Mouse (Mus musculus): ENCODE results near the gene Frem1. TPM values are rescaled to one million over a fixed set of nuclear protein-coding genes. Genes with fewer than 3 reads are reported as not detected.

The Frem1 gene
- polyA plus RNA-seq (2014; fragmentation: Nextera tagmentation; extraction: Ambion mirVana) = 5.0 and 5.5 TPM in 2 replicates

DNA sequence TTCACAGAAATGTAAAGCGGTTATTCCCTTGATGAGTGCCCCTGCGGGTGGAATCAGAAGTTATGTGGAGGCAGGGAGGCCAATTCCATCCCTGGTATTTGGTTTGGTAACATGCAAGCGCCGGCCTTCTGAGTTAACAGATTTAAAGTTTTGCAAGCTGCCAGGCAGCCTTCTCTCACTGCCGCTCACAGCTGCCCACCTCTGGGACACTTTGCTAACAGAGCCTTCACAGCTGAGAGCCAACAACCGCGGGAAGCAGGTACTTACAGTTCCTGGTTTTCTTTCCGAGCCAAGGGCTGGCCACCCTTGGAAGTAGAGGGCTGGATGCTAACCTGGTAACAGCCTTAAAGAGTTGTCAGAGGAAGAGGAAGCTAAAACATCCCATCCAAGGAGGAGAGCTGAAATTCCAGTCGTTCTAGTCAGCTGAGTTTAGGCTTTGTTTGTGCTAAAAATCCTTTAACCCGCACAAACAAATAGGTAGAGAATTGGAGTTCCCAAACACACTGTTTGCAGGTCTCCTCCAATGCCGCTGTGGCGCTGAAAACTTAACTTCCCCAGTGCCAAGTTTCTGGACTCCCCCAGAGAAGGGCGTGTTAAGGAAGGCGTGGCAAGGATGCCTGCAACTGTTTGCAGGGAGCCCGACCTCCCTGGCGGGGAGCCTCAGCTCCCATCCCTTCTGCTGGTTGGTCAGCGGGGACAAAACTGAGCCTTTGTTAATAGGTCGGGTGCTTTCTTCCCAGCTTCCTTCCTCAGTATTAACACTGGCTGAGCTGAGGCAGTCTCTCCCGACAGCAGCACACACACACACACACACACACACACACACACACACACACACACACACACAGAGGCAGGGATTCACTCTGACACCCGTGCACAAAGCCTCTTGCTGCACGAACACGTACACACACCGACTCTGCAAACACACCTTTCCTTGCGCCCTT is at the start of gene Frem1:
Frem1 (minus strand) TSS at position 706 of the 944 bp plus-strand sequence.
- peak; percentile 68 for DNase-seq (ENCODE audit: low spot score)
- Histone ChIP-seq H3K4me3 (ENCODE audit: low read depth, low read length) (peak within 1 kb of the TSS; percentile 27), H3K27me3 (ENCODE audit: control insufficient read depth, insufficient read depth, low read length) (no peaks in the 10 kb centered on the region), H3K9me3 (ENCODE audit: control insufficient read depth, low read length) (no peaks in the 10 kb centered on the region), H3K27ac (ENCODE audit: low read depth, low read length) (no peak within 1 kb of the TSS), H3K4me2 (ENCODE audit: low read depth, low read length, severe bottlenecking) (peak within 1 kb of the TSS; percentile 55), H3K36me3 (ENCODE audit: control insufficient read depth, insufficient read depth, low read length) (no peaks in the 10 kb centered on the region), H3K9ac (ENCODE audit: low read length) (peak within 1 kb of the TSS; percentile 43), H3K4me1 (replicated peaks; ENCODE audit: control insufficient read depth, insufficient read depth, low read length) (peaks cover 4% of the 10 kb centered on the region; the same call in 1 of the 2 replicates)
- peak; percentile 83 for ATAC-seq (replicated peaks; ENCODE audit: low FRiP score)
- 2% methylated on average over 23 of the region's 24 CpGs for WGBS

DNA sequence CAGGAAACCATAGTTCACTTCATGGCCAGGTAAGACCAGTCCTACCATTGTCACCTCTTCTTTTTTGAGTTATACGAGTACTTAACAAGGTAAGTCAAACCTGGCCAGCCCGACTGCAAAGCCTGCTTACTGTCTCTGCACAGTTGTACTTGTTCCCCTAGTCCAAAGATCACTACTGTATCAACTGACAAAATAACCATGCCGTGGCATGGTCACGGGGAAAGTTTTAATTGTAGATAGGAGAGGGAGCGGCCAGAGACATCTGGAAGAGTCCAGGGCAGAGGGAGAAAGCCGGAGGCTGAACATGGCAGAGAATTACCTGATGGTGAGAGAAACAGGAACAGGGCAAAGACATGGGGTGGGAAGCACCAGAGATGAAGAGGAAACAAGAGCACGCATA is 46.9 kb upstream of the Frem1 start:
- H3K4me3 ChIP-seq (ENCODE audit: low read depth, low read length) = no peak overlapping the region
- H3K9me3 ChIP-seq (ENCODE audit: control insufficient read depth, low read length) = no peaks in the 10 kb centered on the region
- no peaks in the 10 kb centered on the region for H3K4me1 ChIP-seq (replicated peaks; ENCODE audit: control insufficient read depth, insufficient read depth, low read length)
- DNase-seq (ENCODE audit: low spot score) = no peak
- no peak overlapping the region for H3K9ac ChIP-seq (ENCODE audit: low read length)
- no peaks in the 10 kb centered on the region for H3K36me3 ChIP-seq (ENCODE audit: control insufficient read depth, insufficient read depth, low read length)
- H3K27me3 ChIP-seq (ENCODE audit: control insufficient read depth, insufficient read depth, low read length) = no peaks in the 10 kb centered on the region
- 92% methylated on average over 7 of the region's 7 CpGs for WGBS
- H3K4me2 ChIP-seq (ENCODE audit: low read depth, low read length, severe bottlenecking) = no peak overlapping the region
- no peak for ATAC-seq (replicated peaks; ENCODE audit: low FRiP score)
- no peak overlapping the region for H3K27ac ChIP-seq (ENCODE audit: low read depth, low read length)

DNA sequence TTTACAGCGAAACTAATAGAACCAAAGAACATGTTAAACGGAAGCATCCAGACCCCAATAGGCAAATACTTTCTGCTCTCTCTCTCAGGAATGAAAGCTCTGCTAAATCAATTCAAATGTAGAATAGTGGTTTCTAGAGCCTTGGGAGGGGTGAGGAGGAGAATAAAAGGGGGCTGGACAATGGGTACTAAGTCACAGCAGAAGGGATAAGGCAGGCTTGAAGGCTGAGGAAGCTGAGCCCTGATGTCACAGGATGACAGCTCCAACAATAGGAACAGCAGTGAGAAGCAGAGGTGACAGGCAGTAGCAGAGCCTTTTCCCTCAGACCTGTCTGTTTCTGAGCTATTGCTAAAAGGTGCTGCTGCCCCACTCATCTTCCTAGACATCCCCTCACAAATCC is 41.8 kb upstream of the Frem1 start:
- Histone ChIP-seq H3K4me2 (ENCODE audit: low read depth, low read length, severe bottlenecking) (no peak overlapping the region), H3K9me3 (ENCODE audit: control insufficient read depth, low read length) (no peaks in the 10 kb centered on the region), H3K4me1 (replicated peaks; ENCODE audit: control insufficient read depth, insufficient read depth, low read length) (no peaks in the 10 kb centered on the region), H3K27ac (ENCODE audit: low read depth, low read length) (no peak overlapping the region), H3K27me3 (ENCODE audit: control insufficient read depth, insufficient read depth, low read length) (no peaks in the 10 kb centered on the region), H3K36me3 (ENCODE audit: control insufficient read depth, insufficient read depth, low read length) (no peaks in the 10 kb centered on the region), H3K9ac (ENCODE audit: low read length) (no peak overlapping the region), H3K4me3 (ENCODE audit: low read depth, low read length) (no peak overlapping the region)
- DNase-seq (ENCODE audit: low spot score) (no peak), ATAC-seq (replicated peaks; ENCODE audit: low FRiP score) (no peak)
- 43% methylated on average over 2 of the region's 2 CpGs for WGBS

DNA sequence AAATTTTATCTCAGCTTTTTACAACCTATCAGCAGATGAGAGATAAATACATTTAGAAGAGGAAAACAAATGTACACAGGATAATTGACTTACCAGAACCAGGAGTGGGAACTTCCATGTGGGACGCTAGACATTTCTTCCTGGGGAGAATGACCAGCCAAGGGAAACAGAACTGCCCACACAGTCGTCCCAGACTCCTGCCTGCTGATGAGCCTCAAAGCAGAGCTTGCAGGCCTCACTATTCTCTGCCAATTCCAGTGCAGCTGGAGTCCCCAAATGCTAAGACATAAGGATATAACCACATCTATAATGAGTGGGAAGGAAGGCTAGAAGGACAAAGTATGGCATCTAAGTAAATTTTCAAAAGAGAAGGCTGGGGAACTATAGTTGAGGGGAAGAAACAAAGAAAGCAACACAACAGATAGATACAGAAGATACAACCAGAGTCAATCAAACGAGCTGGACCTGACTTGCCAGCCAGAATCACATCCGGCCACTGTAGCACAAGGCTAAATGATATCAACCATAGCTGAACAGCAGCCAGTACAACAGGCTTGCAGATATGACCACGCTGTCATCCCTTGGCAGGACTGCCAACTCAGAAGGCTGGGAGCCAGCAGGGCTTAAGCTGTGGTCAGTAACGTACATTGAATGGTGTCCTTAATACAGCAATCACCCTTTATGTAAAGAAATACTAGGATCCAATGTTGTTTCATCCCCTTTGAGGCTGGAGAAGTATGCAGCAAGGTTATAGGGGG is 38.7 kb upstream of the Frem1 start:
- Histone ChIP-seq H3K27me3 (ENCODE audit: control insufficient read depth, insufficient read depth, low read length) (no peaks in the 10 kb centered on the region), H3K36me3 (ENCODE audit: control insufficient read depth, insufficient read depth, low read length) (no peaks in the 10 kb centered on the region), H3K9me3 (ENCODE audit: control insufficient read depth, low read length) (no peaks in the 10 kb centered on the region), H3K27ac (ENCODE audit: low read depth, low read length) (no peak overlapping the region), H3K9ac (ENCODE audit: low read length) (no peak overlapping the region), H3K4me3 (ENCODE audit: low read depth, low read length) (no peak overlapping the region), H3K4me1 (replicated peaks; ENCODE audit: control insufficient read depth, insufficient read depth, low read length) (no peaks in the 10 kb centered on the region), H3K4me2 (ENCODE audit: low read depth, low read length, severe bottlenecking) (no peak overlapping the region)
- no peak for DNase-seq (ENCODE audit: low spot score)
- WGBS = 84% methylated on average over 6 of the region's 6 CpGs
- no peak for ATAC-seq (replicated peaks; ENCODE audit: low FRiP score)

DNA sequence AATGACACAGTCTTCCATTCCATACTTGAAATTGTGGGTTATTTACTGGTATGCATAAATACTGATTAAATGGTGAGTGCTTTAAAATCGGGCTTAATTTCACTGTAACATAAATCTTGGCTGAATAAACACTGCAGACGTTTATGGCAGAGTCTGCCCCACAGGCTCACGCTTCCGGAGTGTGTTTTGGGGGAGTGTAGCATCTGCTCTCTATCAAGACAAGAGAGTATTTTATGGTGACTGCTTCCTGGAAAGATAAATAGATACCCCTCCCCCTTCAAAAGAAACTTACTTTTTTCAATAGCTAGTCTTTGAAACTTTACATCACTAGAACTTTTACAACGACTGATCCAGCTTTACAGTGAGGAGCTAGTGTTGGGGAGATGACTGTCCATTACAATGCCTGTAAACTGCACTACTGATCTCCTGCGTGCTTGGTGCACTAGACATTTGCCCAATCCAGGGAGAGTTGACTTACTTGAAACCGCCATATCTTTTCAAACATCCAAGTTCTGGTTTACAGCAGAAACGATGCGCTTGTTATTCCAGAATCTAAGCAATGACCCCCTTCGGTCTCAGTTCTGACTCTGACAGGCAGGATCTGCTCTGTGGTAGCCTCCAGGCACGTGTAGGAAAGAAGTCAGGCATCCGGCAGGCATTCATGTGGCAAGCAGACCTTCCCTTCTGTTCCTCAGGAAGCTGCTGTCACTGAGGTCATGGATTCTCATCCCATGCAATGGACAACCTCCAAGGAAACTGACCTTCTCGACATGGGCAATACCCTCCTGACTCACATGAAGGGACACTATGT is 28.4 kb upstream of the Frem1 start:
- H3K27ac ChIP-seq (ENCODE audit: low read depth, low read length) = no peak overlapping the region
- no peak for DNase-seq (ENCODE audit: low spot score)
- 73% methylated on average over 13 of the region's 13 CpGs for WGBS

GRCm38 (mm10) chr4:83064191-83064590 is 12.1 kb upstream of the Frem1 start:
- 77% methylated on average over 6 of the region's 6 CpGs for WGBS
- H3K4me2 ChIP-seq (ENCODE audit: low read depth, low read length, severe bottlenecking) = no peak overlapping the region
- no peak for DNase-seq (ENCODE audit: low spot score)
- no peak overlapping the region for H3K4me3 ChIP-seq (ENCODE audit: low read depth, low read length)
- no peak for ATAC-seq (replicated peaks; ENCODE audit: low FRiP score)
- H3K36me3 ChIP-seq (ENCODE audit: control insufficient read depth, insufficient read depth, low read length) = no peaks in the 10 kb centered on the region
- no peaks in the 10 kb centered on the region for H3K27me3 ChIP-seq (ENCODE audit: control insufficient read depth, insufficient read depth, low read length)
- H3K27ac ChIP-seq (ENCODE audit: low read depth, low read length) = no peak overlapping the region
- H3K9ac ChIP-seq (ENCODE audit: low read length) = no peak overlapping the region
- H3K9me3 ChIP-seq (ENCODE audit: control insufficient read depth, low read length) = no peaks in the 10 kb centered on the region
- no peaks in the 10 kb centered on the region for H3K4me1 ChIP-seq (replicated peaks; ENCODE audit: control insufficient read depth, insufficient read depth, low read length)

More for the DNA sequence above, 28.4 kb upstream of the Frem1 start:
- H3K36me3 ChIP-seq (ENCODE audit: control insufficient read depth, insufficient read depth, low read length) = no peaks in the 10 kb centered on the region
- no peak overlapping the region for H3K4me2 ChIP-seq (ENCODE audit: low read depth, low read length, severe bottlenecking)
- no peak overlapping the region for H3K9ac ChIP-seq (ENCODE audit: low read length)
- H3K4me3 ChIP-seq (ENCODE audit: low read depth, low read length) = no peak overlapping the region
- no peaks in the 10 kb centered on the region for H3K4me1 ChIP-seq (replicated peaks; ENCODE audit: control insufficient read depth, insufficient read depth, low read length)
- H3K9me3 ChIP-seq (ENCODE audit: control insufficient read depth, low read length) = no peaks in the 10 kb centered on the region
- H3K27me3 ChIP-seq (ENCODE audit: control insufficient read depth, insufficient read depth, low read length) = no peaks in the 10 kb centered on the region
- no peak for ATAC-seq (replicated peaks; ENCODE audit: low FRiP score)

DNA sequence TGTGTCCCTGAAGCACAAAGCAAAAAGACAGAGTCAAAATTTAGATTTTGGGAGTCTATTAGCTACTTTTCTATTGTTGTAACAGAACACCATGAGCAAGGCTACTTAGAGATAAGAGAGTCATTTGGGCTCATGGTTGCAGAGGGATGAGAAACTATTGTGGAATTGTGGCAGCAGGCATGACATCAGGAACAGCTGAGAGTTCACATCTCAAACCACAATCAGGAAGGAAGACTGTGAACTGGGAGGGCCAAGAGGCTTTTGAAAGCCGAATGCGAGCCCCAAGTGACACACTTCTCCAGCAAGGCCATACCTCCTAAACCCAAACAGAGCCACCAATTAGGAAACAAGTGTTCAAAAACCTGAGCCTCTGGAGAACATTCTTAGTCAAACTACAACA is 9.4 kb upstream of the Frem1 start:
- Histone ChIP-seq H3K36me3 (ENCODE audit: control insufficient read depth, insufficient read depth, low read length) (no peaks in the 10 kb centered on the region), H3K4me3 (ENCODE audit: low read depth, low read length) (no peak overlapping the region), H3K9me3 (ENCODE audit: control insufficient read depth, low read length) (no peaks in the 10 kb centered on the region), H3K27me3 (ENCODE audit: control insufficient read depth, insufficient read depth, low read length) (no peaks in the 10 kb centered on the region), H3K9ac (ENCODE audit: low read length) (no peak overlapping the region), H3K4me2 (ENCODE audit: low read depth, low read length, severe bottlenecking) (no peak overlapping the region), H3K4me1 (replicated peaks; ENCODE audit: control insufficient read depth, insufficient read depth, low read length) (no peaks in the 10 kb centered on the region), H3K27ac (ENCODE audit: low read depth, low read length) (no peak overlapping the region)
- ATAC-seq (replicated peaks; ENCODE audit: low FRiP score) = no peak
- WGBS = 93% methylated on average over 2 of the region's 2 CpGs
- DNase-seq (ENCODE audit: low spot score) = no peak

DNA sequence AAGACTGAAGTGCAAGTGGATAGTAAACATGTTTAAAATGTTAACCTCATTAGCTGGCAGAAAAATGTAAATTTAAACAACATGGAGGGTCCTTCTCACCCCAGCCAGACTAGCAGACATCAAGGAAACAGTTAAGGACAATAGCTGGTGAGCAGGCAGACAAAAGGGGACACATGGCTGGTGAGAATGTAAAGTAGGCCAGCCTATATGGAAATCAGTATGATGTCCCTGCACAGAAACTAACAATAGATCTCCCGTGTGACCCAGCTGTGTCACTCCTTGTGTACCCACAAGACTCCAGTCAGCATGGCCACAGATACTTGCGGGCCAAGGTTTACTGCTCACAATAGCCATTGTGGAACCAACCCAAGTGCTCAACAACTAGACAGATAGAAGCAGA is 6.5 kb upstream of the Frem1 start:
- no peak overlapping the region for H3K4me3 ChIP-seq (ENCODE audit: low read depth, low read length)
- no peaks in the 10 kb centered on the region for H3K9me3 ChIP-seq (ENCODE audit: control insufficient read depth, low read length)
- no peak overlapping the region for H3K9ac ChIP-seq (ENCODE audit: low read length)
- no peaks in the 10 kb centered on the region for H3K4me1 ChIP-seq (replicated peaks; ENCODE audit: control insufficient read depth, insufficient read depth, low read length)
- H3K27me3 ChIP-seq (ENCODE audit: control insufficient read depth, insufficient read depth, low read length) = no peaks in the 10 kb centered on the region
- no peak for ATAC-seq (replicated peaks; ENCODE audit: low FRiP score)
- H3K36me3 ChIP-seq (ENCODE audit: control insufficient read depth, insufficient read depth, low read length) = no peaks in the 10 kb centered on the region
- H3K4me2 ChIP-seq (ENCODE audit: low read depth, low read length, severe bottlenecking) = no peak overlapping the region
- H3K27ac ChIP-seq (ENCODE audit: low read depth, low read length) = no peak overlapping the region
- DNase-seq (ENCODE audit: low spot score) = no peak
- WGBS = 50% methylated on average over 2 of the region's 2 CpGs
